Mouse (Mus musculus): ENCODE results near the gene Sec13. TPM values are rescaled to one million over a fixed set of nuclear protein-coding genes. Genes with fewer than 3 reads are reported as not detected.

The Sec13 gene
- total RNA-seq, 4 experiments from 2014 or later, result 68.8 to 72.3 (median 71.1) TPM

DNA sequence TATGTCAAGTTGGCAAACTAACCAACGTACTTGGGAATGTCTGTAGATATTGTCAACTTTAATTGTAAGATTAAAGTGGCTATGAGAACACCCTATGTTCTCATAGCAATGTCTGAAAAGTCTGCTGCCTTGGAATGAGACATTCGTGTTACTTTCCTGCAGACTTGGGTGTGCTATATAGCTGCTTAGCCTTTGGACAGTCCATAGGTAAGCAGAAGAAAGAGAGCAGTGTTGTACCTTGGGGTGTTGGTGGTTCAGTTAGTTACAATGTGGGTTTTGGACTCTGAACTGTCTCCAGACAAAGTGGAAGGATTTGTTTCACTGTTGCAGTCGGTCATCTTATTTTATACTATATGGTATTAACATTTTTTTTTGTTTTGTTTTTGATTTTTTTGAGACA, 27.8 kb downstream of the Sec13 start:
- no peak for DNase-seq (ENCODE audit: low spot score)

DNA sequence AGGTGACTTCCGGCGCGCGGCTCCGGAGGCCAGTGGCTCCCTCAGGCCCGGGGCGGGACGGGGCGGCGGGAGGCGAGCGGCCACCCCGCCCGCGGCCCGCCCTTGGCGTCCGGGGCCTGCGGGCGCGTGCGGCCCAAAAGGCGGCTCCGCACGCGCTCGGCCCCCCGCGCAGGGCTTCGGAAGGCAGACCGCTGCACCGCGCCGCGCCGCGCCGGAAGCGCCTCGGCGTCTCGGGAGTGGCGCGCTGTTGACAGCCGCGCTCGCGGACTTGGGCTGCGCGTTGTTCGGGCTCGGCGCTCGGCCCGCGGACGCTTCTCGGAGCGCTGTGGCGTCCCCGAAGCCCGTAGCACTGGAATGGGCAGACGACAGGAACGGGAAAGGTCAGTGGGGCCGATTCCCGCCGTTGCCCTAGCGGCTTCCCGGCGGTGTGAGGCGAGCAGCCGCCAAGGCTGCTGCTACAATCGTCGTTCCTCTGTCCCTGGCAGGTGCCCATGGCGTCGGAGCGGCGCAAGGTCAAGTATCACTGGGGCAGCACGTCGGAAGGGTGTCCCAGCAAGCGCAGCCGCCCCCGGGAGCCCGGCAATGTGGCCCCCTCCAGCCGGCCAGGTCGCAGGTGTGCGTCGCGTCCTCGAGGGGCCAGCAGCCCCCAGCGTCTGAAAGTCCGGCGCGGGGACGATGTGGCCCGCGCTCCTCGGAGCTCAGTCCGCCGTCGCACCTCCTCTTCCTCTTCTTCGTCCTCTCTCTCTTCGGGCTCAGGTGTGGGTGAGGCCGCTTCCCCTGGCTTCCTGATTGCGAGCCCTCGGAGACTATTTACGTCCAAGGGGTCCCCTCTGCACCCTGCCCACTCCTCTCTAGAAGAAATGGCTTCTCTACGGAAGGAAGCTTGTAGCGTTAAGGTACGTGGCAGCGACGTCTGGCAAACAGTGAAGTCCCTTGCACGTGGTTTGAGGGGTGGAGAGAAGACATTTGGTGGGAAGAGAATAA, 43.0 kb downstream of the Sec13 start:
- no peak for DNase-seq (ENCODE audit: low spot score)

DNA sequence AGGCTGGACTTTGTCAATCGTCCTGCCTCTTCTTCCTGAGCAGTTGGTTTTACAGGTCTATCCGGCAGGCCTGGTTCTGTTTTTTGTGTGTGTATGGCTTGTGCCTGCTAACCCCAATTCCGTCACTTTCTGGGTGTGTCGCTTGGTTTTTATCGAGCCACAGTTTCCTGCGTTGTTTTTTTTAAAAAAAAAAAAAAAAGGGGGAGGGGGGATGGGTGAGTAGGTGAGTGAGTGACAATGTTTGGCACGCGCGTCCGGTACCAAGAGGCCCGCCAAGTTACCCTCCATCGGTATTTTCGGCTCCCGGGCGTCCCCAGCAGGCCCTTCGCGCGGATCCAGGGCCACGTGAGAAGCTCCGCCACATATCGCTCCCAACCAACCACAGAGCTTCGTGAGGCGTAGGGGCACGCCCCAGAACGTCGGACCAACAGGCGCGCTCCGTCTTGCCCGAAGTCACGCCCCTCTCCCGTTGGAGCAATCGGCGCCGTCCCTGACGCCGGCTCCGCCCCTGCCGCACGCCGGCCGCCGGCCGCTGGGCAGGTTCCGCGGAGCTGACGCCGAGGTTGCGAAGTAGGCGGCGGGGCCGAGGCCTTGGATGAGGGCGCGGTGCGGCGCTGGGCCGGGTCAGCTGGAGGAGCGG, 43.8 kb downstream of the Sec13 start, which contains the start of gene Tatdn2:
Gene Tatdn2 (plus strand): TSS at position 469 of the 640 bp plus-strand sequence.
- peak; percentile 96 for DNase-seq (ENCODE audit: low spot score)

DNA sequence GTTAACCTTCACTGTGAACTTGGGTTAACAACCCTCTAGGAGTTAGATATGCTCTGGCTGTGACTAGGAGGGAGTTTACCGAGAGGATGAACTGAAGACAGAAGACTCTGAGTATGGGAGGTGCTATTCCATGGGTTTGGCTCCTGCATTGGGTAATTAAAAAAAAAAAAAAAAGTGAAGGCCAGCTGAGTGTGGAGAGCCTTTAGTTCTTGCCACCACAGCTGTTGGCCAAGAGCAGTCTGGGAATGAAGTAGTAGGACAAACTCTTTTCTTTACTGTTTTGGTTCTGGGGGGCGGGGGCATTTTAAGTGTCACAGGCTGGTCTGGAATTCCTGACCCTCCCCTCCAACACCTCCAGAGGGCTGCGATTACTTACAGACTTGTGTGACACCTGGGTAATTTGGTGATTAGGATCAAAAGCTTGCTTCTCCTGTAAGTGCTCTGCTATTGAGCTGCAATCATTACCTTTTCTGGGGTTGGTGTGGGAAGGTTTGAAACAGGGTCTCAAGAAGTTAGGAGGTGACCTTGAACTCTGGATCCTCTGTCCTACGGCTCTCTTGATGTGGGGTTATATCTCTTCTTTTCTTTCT, 44.7 kb downstream of the Sec13 start:
- DNase-seq (ENCODE audit: low spot score), result no peak

DNA sequence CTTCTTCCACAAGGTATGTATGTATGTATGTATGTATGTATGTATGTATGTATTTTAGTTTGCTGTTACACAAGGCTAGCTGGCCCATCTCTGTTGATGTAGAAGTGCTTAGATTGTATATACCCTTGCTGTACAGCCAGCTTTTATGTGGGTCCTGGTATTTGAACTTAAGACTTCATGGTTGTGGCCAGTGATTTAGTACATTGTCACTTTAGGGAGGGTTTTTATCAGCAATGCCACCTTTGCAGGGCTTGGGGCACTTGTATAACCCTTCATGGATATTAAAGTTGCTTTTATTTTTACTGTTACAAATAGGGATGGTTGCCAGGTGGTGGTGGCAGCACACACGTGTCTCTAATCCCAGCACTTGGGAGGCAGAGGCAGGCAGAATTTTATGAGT, 45.3 kb downstream of the Sec13 start:
- DNase-seq (ENCODE audit: low spot score), result no peak

DNA sequence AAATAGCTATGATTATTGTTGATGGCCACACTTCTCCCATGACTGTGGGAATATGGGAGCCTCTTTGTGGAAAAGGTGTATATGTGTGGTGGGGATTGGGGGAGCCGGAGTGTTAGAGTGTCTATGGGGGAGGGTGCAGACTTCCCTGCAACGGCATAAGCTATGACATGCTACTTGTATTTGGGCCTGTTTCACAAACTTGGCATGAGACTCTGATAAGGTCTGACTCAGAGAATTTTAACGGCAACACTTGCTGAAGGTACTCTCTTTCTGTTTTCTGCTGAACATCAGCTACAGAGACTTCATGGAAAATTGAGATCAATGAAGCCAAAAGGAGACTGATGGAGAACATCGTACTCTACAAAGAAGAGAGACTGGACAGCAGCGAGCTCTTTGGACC, 47.2 kb downstream of the Sec13 start:
- DNase-seq (ENCODE audit: low spot score), result no peak

DNA sequence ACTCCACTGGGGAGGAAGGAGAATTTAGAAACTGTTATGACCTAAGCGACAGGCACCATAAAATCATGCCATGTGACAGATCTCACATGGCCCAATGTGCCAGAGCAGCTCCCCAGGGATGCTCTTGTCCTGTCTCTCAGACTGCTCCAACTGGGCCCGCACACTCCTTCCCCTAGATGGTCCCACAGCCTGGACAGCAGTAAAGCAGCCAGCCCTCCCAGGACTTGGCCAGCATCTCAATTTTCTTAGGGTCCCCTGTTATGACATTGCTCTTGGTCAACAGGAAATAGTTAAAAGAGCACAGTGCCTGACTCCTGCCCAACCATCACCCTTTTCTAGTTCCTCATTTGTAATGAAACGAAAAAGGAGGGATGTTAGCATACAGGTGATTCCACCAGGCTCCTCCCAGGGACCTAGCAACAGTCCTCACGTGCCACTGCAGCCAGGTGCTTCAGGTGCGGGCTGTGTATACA, 47.8 kb downstream of the Sec13 start:
- DNase-seq (ENCODE audit: low spot score), result no peak

DNA sequence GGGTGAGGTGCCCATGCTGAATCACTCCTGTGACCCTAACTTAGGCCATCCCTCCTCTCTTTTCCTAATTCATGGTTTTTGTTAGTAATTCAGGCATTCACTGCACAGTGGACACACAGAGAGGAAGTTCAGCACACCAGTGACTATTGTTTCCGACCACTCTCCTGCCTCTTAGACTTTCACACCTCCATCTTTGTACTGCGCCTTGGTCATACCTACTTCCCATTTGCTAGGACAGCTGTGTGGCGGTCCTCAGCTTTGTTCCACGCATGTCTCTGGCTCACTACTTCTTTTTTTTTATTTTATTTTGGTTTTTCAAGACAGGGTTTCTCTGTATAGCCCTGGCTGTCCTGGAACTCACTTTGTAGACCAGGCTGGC, 49.5 kb downstream of the Sec13 start:
- no peak for DNase-seq (ENCODE audit: low spot score)

DNA sequence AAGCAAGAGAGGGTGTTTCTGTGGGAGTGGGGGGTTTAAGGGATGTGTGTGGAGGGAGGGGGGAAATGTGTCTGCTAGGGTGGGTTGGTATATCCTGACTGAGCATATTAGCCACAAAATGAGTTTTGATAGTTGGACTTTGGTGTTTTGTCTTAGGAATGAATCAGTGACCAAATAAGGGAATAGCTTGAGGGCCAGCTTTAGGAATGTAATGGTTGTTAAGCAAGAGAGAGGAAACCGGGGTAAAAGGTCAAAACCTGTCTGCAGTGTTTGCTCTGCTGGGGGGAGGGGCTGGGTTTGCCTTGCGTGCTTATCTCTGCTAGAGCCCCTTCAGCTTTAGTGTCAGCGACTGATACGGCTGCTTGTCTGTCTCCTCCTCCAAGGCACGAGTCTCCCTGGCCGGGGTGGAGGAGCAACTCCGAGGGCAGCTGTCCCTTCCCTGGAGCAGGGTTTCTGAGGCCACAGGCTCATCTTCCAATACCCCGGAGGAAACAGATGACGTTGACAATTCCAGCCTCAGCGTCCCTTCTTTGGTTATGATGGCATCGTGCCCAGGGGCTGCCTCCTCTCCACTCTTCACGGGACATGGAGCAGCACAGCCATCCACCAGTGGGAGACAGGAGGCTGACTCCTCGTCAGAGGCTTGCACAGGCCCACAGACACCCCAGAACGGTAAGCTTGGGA, 50.0 kb downstream of the Sec13 start:
- peak; percentile 33 for DNase-seq (ENCODE audit: low spot score)

DNA sequence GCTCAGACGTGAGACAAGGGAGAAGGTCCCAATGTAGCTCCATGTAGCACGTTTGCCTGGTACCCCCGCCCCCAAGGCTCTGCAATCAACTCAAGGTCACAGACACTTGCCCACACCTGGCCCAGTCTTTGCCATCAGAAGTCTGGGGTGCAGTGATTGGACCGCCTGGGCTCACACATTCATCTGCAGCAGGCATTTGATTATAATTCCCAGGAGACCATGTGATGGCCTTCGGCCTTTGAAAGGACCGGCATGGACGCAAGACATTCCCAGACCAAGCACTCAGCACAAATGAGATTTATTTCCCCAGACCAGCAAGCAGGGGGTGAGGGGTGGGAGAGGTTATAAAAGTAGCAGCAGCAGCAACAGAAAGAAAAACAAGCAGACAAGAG, 50.5 kb downstream of the Sec13 start:
- DNase-seq (ENCODE audit: low spot score), result no peak

DNA sequence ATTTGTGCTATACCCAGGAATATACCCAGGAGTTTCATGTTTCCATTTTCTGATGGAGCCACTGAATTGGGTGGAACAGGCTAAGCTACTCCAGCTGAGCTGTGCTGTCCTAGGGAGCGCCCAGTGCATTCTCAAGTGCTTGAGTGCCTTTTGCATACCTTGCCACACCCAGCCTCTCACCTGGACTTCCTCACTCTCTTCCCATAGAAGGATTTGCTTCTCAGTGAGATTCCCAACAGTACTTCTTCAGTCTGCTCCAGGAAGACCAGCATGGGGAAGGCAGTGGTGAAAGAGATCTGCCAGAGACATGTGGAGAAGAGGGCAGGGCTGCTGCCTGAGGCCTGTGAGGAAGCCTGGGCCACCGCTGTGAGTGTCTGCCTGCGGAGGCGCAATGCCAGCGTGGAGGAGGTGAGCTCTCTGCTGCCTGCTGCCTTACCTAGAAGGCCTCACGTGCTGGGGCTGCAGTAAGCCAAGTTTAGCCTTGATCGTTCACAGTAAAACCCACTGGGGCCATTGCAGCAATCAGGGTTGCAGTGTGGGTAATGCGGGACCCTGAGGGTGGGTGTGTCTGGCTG, 53.9 kb downstream of the Sec13 start:
- no peak for DNase-seq (ENCODE audit: low spot score)

DNA sequence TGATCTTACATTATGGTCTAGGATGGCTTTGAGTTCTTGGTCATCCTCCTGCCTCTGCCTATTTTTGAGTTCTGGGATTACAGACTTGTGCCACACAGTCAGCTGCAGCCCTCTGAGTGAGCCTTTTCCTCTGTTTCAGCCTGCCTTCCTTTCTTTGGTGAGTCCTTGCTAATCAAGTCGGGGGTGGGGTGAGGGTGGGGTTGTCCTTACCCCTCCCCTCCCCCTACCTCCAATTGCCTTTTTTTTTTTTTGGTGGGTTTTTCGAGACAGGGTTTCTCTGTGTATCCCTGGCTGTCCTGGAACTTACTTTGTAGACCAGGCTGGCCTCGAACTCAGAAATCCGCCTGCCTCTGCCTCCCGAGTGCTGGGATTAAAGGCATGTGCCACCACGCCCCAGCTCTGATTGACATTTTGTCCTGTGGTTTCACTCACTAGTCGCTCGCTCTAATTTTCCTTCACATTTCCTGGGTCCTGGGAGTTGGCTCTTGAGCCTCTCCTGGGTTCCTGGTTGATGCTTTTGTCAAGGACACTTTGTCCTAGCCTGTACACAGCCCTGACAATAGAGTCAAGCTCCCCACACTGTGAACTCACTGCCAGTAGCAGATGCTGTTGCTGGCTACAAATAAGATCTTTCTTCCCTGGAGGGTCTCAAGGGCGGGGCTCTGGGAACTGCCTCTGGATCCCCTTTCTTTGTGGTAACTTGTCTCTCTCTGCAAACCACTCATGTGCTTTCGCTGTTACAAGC, 57.3 kb downstream of the Sec13 start:
- DNase-seq (ENCODE audit: low spot score), result no peak

DNA sequence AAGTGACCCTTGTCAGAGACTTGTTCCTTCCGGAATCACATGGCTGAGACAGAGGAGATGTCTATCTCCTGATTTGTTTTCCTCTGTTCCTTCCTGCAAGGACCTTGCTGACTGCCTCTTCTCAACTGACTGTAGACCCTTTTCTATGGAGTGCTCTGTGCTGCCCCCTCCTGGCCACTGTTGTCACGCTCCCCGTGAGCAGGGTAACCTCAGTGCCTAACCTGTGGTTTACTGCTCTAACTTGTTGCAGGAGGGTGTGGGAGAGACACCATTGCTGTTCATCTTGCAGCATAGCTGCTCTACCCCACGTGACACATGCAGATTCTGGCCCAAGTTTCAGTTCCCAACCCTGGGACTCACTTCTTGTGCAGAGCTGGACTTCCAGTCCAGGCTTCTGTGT, 59.3 kb downstream of the Sec13 start:
- DNase-seq (ENCODE audit: low spot score), result peak; percentile 87

DNA sequence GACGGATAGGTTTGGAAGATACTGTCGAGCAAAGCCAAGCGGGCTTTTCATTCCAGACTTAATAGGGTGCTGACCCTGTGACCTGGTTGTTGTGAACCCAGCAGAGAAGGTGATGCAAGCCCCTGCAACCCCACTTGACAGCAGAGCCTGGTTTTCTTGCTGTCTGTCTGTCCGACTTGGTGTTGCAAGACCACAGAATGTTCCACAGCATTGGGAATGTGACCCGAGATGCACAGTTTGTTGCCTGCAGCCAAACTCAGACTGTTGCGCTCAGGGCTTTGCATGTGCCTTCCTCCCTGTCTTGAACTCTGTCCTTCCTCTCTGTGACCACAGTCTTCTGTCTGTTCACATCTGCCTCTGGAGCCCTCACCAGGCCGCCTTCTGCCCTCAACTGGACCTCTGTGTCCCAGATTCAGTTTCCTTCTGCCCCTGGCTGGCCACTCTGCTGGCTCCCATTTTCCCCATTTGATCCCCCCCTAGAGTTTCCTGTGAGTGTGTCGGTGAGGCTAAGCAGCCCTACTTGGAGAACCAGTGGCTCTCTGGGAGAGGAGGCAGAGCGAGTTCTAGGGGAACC, 60.5 kb downstream of the Sec13 start:
- DNase-seq (ENCODE audit: low spot score), result no peak

DNA sequence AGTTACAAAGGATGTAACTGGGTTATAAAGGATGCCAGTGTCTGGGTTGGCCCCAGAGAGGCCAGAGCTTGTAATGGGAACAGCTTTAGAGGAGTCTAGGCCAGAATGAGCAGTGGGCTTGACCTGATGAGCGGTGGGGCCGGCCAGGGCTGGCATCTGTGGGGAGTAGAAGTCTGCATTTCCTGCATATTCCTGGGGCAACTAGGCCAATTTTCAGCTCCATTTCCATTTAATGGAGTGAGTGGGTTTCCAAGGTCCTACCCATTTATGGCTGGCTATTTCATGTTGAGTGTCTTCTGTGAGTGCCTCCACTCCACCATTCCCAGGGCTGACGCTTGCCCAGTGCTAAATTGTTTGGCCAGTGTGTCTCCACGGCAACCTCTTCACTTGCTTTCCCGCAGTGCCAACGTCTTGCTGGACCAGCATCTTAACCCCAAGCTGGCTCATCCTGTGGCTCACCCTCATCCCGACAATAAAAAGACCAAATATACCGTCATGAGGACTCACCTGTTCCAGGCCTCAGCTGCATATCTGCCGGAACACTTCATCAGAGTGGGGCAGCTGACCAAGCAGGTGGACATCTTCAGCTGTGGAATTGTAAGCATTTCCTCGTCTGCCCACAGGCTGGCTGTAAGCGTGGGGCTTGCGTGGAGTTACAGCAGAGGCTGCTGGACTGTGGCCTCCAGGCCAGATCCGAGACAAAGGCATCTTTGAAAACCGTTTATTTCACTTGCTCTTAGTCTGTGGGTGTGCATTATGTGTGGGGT, 62.1 kb downstream of the Sec13 start:
- no peak for DNase-seq (ENCODE audit: low spot score)

Measured in heart, adult 8-10 months (tissue).